Mouse (Mus musculus) MEL (cell line): ENCODE measurements around the gene Usf3. TPM values are rescaled to one million over a fixed set of nuclear protein-coding genes. Genes with fewer than 3 reads are reported as not detected.

Experiments
- DNase-seq: peaks from one replicate; pipeline ENCODE4 v3.0.0; 2011; ENCODE audit warnings: low read depth, low spot score
- H3K27ac ChIP-seq: 2 replicates; pipeline ENCODE4 v1.5.1; 2012; ENCODE audit warnings: low read depth, mild to moderate bottlenecking, control low read depth, low read length, moderate library complexity; ENCODE audit not compliant: control insufficient read depth
- H3K27me3 ChIP-seq, 2 experiments: fragments of 150-350 bp in 1 of 2; sonication (generic) in 1 of 2; 2 replicates each; pipeline ENCODE4 v1.6.1; 2012; ENCODE audit warnings: low read length in 2 of 2, mild to moderate bottlenecking in 2 of 2, improper control_type of control experiment in 1 of 2, moderate library complexity in 1 of 2; ENCODE audit not compliant: insufficient read depth in 2 of 2, control insufficient read depth in 1 of 2
- H3K36me3 ChIP-seq, 2 experiments: 2 replicates each; pipeline ENCODE4 v1.6.1; 2012 to 2014; ENCODE audit warnings: low read length in 2 of 2, improper control_type of control experiment in 1 of 2, inconsistent platforms in 1 of 2, mild to moderate bottlenecking in 1 of 2; ENCODE audit not compliant: insufficient read depth in 2 of 2, control insufficient read depth in 1 of 2
- H3K4me1 ChIP-seq, 2 experiments: fragments of 150-350 bp in 1 of 2; sonication (generic) in 1 of 2; 2 replicates each; pipeline ENCODE4 v1.6.1; 2012; ENCODE audit warnings: low read length in 2 of 2, improper control_type of control experiment in 1 of 2, mild to moderate bottlenecking in 1 of 2; ENCODE audit not compliant: insufficient read depth in 2 of 2, control insufficient read depth in 1 of 2
- H3K4me3 ChIP-seq, 2 experiments: fragments of 150-350 bp in 1 of 2; sonication (generic) in 1 of 2; 2 replicates each; pipeline ENCODE4 v1.5.1; 2012; ENCODE audit warnings: low read depth in 2 of 2, low read length in 2 of 2, mild to moderate bottlenecking in 2 of 2, moderate library complexity in 2 of 2, control low read depth in 1 of 2, improper control_type of control experiment in 1 of 2; ENCODE audit not compliant: control insufficient read depth in 1 of 2, insufficient read depth in 1 of 2
- H3K79me2 ChIP-seq: 2 replicates; pipeline ENCODE4 v1.6.1; 2012; ENCODE audit warnings: mild to moderate bottlenecking, low read length, moderate library complexity; ENCODE audit not compliant: control insufficient read depth, poor library complexity, insufficient read depth
- H3K9ac ChIP-seq: 2 replicates; pipeline ENCODE4 v1.6.1; 2012; ENCODE audit warnings: low read depth, mild to moderate bottlenecking, control low read depth, low read length, moderate library complexity; ENCODE audit not compliant: control insufficient read depth, poor library complexity, severe bottlenecking
- H3K9me3 ChIP-seq: fragments of 150-350 bp; sonication (generic); replicated peaks from 2 replicates; pipeline ENCODE4 v1.6.1; 2012; ENCODE audit warnings: mild to moderate bottlenecking, low read length, improper control_type of control experiment, moderate library complexity; ENCODE audit not compliant: insufficient read depth
- BHLHE40 ChIP-seq: IDR thresholded peaks from 2 replicates; pipeline ENCODE4 v1.6.1; 2012; ENCODE audit warnings: low read depth, mild to moderate bottlenecking, inconsistent platforms, low read length, improper control_type of control experiment, borderline replicate concordance
- CHD1 ChIP-seq: IDR thresholded peaks from 2 replicates; pipeline ENCODE4 v1.6.1; 2012; ENCODE audit warnings: low read depth, mild to moderate bottlenecking, inconsistent platforms, low read length, improper control_type of control experiment
- GATA1 ChIP-seq: IDR thresholded peaks from 2 replicates; pipeline ENCODE4 v1.6.1; 2011; ENCODE audit warnings: low read depth, low read length, improper control_type of control experiment
- MEF2A ChIP-seq: IDR thresholded peaks from 2 replicates; pipeline ENCODE4 v1.6.1; 2014; ENCODE audit warnings: low read depth, mild to moderate bottlenecking, inconsistent platforms, low read length, improper control_type of control experiment; ENCODE audit not compliant: poor library complexity, insufficient replicate concordance, severe bottlenecking; ENCODE audit errors: extremely low read depth
- MYC ChIP-seq: IDR thresholded peaks from 2 replicates; pipeline ENCODE4 v1.6.1; 2011; ENCODE audit warnings: low read depth, mild to moderate bottlenecking, low read length, improper control_type of control experiment, moderate library complexity
- NELFE ChIP-seq: IDR thresholded peaks from 2 replicates; pipeline ENCODE4 v1.6.1; 2011; ENCODE audit warnings: low read depth, low read length, improper control_type of control experiment
- NRF1 ChIP-seq: IDR thresholded peaks from 2 replicates; pipeline ENCODE4 v1.6.1; 2014; ENCODE audit warnings: low read depth, mild to moderate bottlenecking, inconsistent platforms, low read length, improper control_type of control experiment, moderate library complexity; ENCODE audit not compliant: poor library complexity, insufficient read depth, severe bottlenecking
- POLR2A ChIP-seq, 2 experiments: IDR thresholded peaks; 2 replicates each; pipeline ENCODE4 v1.6.1; 2011 to 2012; ENCODE audit warnings: low read length in 2 of 2, mild to moderate bottlenecking in 2 of 2, control low read depth in 1 of 2, improper control_type of control experiment in 1 of 2, low read depth in 1 of 2, moderate library complexity in 1 of 2; ENCODE audit not compliant: control insufficient read depth in 1 of 2, insufficient read depth in 1 of 2, poor library complexity in 1 of 2
- SIN3A ChIP-seq: IDR thresholded peaks from 2 replicates; pipeline ENCODE4 v1.6.1; 2012; ENCODE audit warnings: low read length, improper control_type of control experiment, inconsistent platforms
- TBP ChIP-seq: IDR thresholded peaks from 2 replicates; pipeline ENCODE4 v1.8.0; 2011; ENCODE audit warnings: low read depth, low read length, improper control_type of control experiment
- TCF12 ChIP-seq: IDR thresholded peaks from 2 replicates; pipeline ENCODE4 v1.6.1; 2014; ENCODE audit warnings: low read depth, mild to moderate bottlenecking, inconsistent platforms, low read length, improper control_type of control experiment, moderate library complexity
- UBTF ChIP-seq: IDR thresholded peaks from 2 replicates; pipeline ENCODE4 v1.6.1; 2012; ENCODE audit warnings: low read depth, mild to moderate bottlenecking, inconsistent platforms, low read length, improper control_type of control experiment, moderate library complexity, borderline replicate concordance; ENCODE audit not compliant: insufficient read depth
- USF1 ChIP-seq: IDR thresholded peaks from 2 replicates; pipeline ENCODE4 v1.6.1; 2014; ENCODE audit warnings: low read depth, mild to moderate bottlenecking, inconsistent platforms, low read length, improper control_type of control experiment, moderate library complexity
- ZKSCAN1 ChIP-seq: IDR thresholded peaks from 2 replicates; pipeline ENCODE4 v1.6.1; 2012; ENCODE audit warnings: low read depth, mild to moderate bottlenecking, inconsistent platforms, low read length, improper control_type of control experiment, moderate library complexity
- ZMIZ1 ChIP-seq: IDR thresholded peaks from 2 replicates; pipeline ENCODE4 v1.6.1; 2012; ENCODE audit warnings: low read depth, mild to moderate bottlenecking, inconsistent platforms, low read length, improper control_type of control experiment, moderate library complexity
- ZNF384 ChIP-seq: IDR thresholded peaks from 2 replicates; pipeline ENCODE4 v1.6.1; 2012; ENCODE audit warnings: low read depth, mild to moderate bottlenecking, inconsistent platforms, low read length, improper control_type of control experiment
- polyA plus RNA-seq, 2 experiments: library from polyadenylated mRNA; stranded (reverse) in 1 of 2; unstranded in 1 of 2; fragments of >175 nt in 1 of 2; fragments of >200 nt in 1 of 2; gene quantifications; 2 replicates each; pipeline versions ENCODE4 v1.2.1 to v1.2.4; 2012; ENCODE audit warnings: low replicate concordance in 2 of 2, low read depth in 1 of 2; ENCODE audit not compliant: insufficient read length in 2 of 2, insufficient read depth in 1 of 2, missing spikeins in 1 of 2
- total RNA-seq: library from RNA; depleted of rRNA; stranded (reverse); fragments of 300-350 nt; gene quantifications from 2 replicates; pipeline ENCODE4 v1.2.3, GENCODE M21; 2012

The Usf3 gene
- total and polyA plus RNA-seq, 3 experiments = 3.4 to 89.6 (median 11.0) TPM

- no peak for TF ChIP-seq GATA1
- no peak for TF ChIP-seq TCF12
- TF ChIP-seq POLR2A (IDR thresholded peaks at IDR 0.05; ENCODE audit: control insufficient read depth in 1 of 2, insufficient read depth in 1 of 2, low read depth in 1 of 2, low read length in 2 of 2, poor library complexity in 1 of 2) = no peak
- no peak for TF ChIP-seq BHLHE40
- TF ChIP-seq ZNF384 = no peak
- no peak for TF ChIP-seq ZMIZ1
- no peak for TF ChIP-seq CHD1
- TF ChIP-seq, all 39 proteins: peak for 9
Measured at GRCm38 (mm10) chr16:44242633-44243032, 69.6 kb downstream of the Usf3 start (continued).

- peak overlapping the region; percentile 47 for H3K9ac ChIP-seq
- TF ChIP-seq UBTF = no peak
- 0 out of 2 replicates have a peak, but pooled peaks have one; percentile 72 for TF ChIP-seq ZKSCAN1
Measured at GRCm38 (mm10) chr16:44243323-44243722, 70.3 kb downstream of the Usf3 start.

GRCm38 (mm10) chr16:44249985-44250384 lies 76.9 kb downstream of the Usf3 start:
- H3K36me3 ChIP-seq = no peaks in the 10 kb centered on the region
- no peak for DNase-seq
- no peak overlapping the region for H3K4me3 ChIP-seq
- no peaks in the 10 kb centered on the region for H3K79me2 ChIP-seq
- no peaks in the 10 kb centered on the region for H3K4me1 ChIP-seq
- no peak overlapping the region for H3K9ac ChIP-seq
- H3K27me3 ChIP-seq = peaks cover 1 to 4% of the 10 kb centered on the region in 2 experiments; a peak in 3 of 4 replicates
- no peaks in the 10 kb centered on the region for H3K9me3 ChIP-seq
- TF ChIP-seq TBP (no peak), SIN3A (no peak), MEF2A (no peak), NELFE (no peak), MYC (no peak), ZMIZ1 (no peak)
- H3K27ac ChIP-seq = no peak overlapping the region

More at GRCm38 (mm10) chr16:44243323-44243722, 70.3 kb downstream of the Usf3 start:
- Histone ChIP-seq H3K27me3 (no peaks in the 10 kb centered on the region; a peak in 1 of 4 replicates), H3K79me2 (no peaks in the 10 kb centered on the region), H3K4me3 (peak overlapping the region; percentile 54 to 59), H3K9me3 (no peaks in the 10 kb centered on the region), H3K36me3 (peaks cover 0 to 3% of the 10 kb centered on the region in 2 experiments; a peak in 1 of 4 replicates), H3K27ac (no peak overlapping the region), H3K4me1 (no peaks in the 10 kb centered on the region)
- peak; percentile 23 for DNase-seq

GRCm38 (mm10) chr16:44252735-44253134 lies 79.7 kb downstream of the Usf3 start:
- TF ChIP-seq NRF1 (no peak), MYC (no peak), SIN3A (no peak), ZKSCAN1 (no peak), USF1 (0 out of 2 replicates have a peak, but pooled peaks have one; percentile 7)
- no peaks in the 10 kb centered on the region for H3K9me3 ChIP-seq
- no peaks in the 10 kb centered on the region for H3K36me3 ChIP-seq
- H3K27ac ChIP-seq = no peak overlapping the region
- H3K9ac ChIP-seq = no peak overlapping the region
- H3K79me2 ChIP-seq = no peaks in the 10 kb centered on the region
- H3K4me3 ChIP-seq = no peak overlapping the region
- H3K4me1 ChIP-seq = no peaks in the 10 kb centered on the region
- peaks cover 5 to 7% of the 10 kb centered on the region in 2 experiments for H3K27me3 ChIP-seq
- no peak for DNase-seq
